Mouse (Mus musculus): ENCODE measurements at regions not wholly inside any gene's neighbourhood (a gene's known extent, or its start where the extent isn't known, plus 50 kb on each side); places are given as distances from the start of the nearest gene placed in this dataset.

DNA sequence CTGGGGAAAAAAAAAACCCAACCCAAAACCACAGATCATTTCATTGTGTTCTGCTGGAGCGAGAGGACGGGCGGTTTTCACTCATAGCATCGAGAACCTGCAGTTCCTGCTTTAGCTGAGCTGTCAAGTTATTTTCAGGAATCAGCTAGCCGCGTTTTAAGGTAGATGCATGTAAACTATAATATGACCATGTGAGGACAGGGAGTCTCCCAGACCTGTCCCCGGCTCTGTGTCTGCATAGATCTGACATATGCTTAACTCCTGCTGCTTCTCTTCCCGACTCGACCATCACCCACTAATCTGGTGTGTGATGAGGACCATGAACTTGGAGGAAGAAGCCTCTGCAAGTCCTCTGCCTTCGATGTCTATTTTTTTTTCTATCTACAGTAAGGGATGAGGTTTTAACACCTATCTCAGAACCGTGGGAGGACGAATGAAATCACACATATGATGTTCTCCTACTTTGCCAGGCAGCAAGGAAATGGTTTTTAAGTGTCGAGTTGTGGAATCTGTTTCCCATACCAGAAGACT is 128.5 kb downstream of the Gm10260 start:
- TF ChIP-seq POLR2A (IDR thresholded peaks at IDR 0.05; ENCODE audit: borderline replicate concordance, extremely low read depth, low read depth, low read length): no peak
- TF ChIP-seq CTCF (IDR thresholded peaks at IDR 0.05; ENCODE audit: insufficient read depth, low read length): no peak

All from lung, adult 2 months (tissue).